Mouse (Mus musculus): Measurements from ENCODE around the gene Btf3. TPM values are rescaled to one million over a fixed set of nuclear protein-coding genes. Genes with fewer than 3 reads are reported as not detected.

Btf3 gene
- polyA plus RNA-seq, 1 experiment from 2014 or later: 823 TPM

- H3K27ac ChIP-seq (ENCODE audit: low read depth, low read length): 0 out of 2 replicates have a peak overlapping the region, but pooled peaks have one; percentile 14
- H3K9ac ChIP-seq (ENCODE audit: low read length): 0 out of 2 replicates have a peak overlapping the region, but pooled peaks have one; percentile 24
- peaks cover 88% of the 10 kb centered on the region for H3K27me3 ChIP-seq (ENCODE audit: control insufficient read depth, insufficient read depth, low read length)
- H3K4me1 ChIP-seq (ENCODE audit: control insufficient read depth, insufficient read depth, low read length): peaks cover 18% of the 10 kb centered on the region
- no peaks in the 10 kb centered on the region for H3K9me3 ChIP-seq (ENCODE audit: control insufficient read depth, low read length)
- peak overlapping the region; percentile 18; the same call in 1 of the 2 replicates for H3K4me2 ChIP-seq
- no peaks in the 10 kb centered on the region for H3K36me3 ChIP-seq (ENCODE audit: control insufficient read depth, insufficient read depth, low read length)
- DNase-seq (ENCODE audit: low spot score, missing footprints): peak; percentile 95
- peak overlapping the region; percentile 15 for H3K4me3 ChIP-seq (ENCODE audit: low read depth, low read length)
- WGBS: 2% methylated on average over 18 of the region's 18 CpGs
- ATAC-seq (ENCODE audit: low FRiP score): no peak
Observed at GRCm38 (mm10) chr13:98357433-98358423, 40.9 kb upstream of the Btf3 start.

DNA sequence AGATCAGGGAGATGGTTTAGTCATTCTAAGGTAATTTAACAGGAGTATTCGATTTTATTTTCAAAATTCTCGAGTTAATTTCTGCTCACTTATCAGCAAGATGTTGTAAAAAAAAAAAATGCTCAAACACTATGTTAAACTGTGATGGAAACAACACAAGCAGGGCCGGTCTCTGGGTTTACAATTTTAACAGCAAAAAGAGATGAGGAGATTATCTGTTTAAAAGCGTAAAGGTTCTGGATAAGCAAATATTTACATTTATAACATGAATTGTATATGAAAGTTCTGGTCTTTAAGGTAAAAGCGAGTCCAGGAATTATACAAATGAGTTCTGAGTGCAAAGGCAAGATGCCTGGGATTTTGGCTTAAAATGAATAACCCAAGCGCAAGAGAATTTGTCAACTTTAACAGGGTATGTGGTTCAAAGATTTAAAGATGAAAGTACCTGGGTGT, 40.2 kb upstream of the Btf3 start:
- WGBS: 6% methylated on average over 6 of the region's 6 CpGs
- H3K4me2 ChIP-seq: no peak overlapping the region; the same call in 1 of the 2 replicates

DNA sequence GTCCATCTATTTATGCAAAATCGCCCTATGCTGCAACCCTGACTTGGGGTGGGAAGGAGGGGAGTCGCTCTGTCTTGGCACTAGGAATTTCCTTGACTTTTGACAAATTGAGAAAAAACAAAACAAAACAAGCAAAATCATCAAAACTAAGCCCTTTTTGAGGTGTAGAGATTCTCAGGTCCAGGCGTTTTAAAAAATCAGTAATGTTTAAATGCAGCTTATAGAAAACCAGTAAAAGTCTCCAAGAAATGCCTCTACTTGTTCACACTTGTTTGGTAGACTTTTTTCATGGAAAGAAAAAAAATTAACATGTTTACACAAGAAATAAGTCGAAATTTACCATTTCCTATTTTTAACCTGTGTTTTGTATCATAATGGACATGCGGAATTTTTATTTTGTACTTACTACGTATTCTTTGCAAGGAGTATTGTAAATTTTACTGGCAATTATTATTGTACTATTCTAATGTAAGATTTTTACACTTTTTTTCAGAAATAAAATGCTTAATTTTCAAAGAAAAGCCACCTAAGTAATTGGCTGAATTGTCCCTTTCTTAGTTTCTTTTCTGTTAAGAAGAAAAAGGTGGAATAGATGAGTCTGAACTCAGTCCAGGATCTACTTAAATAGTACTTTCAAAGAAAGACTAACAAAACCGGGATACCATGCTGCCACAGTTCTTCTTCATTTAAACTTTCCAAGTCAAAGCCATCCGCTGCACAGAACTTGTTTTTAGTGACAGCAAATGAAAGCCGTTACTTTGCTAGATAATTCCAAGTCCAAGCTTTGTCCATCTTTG, 39.6 kb upstream of the Btf3 start:
- peak overlapping the region; percentile 59; the same call in 1 of the 2 replicates for H3K9ac ChIP-seq (ENCODE audit: low read length)
- WGBS: 4% methylated on average over 9 of the region's 9 CpGs
- H3K4me2 ChIP-seq: peak overlapping the region; percentile 66; the same call in 1 of the 2 replicates
- H3K9me3 ChIP-seq (ENCODE audit: control insufficient read depth, low read length): no peaks in the 10 kb centered on the region
- H3K4me3 ChIP-seq (ENCODE audit: low read depth, low read length): peak overlapping the region; percentile 49
- H3K27me3 ChIP-seq (ENCODE audit: control insufficient read depth, insufficient read depth, low read length): peaks cover 91% of the 10 kb centered on the region
- ATAC-seq (ENCODE audit: low FRiP score) (no peak), DNase-seq (ENCODE audit: low spot score, missing footprints) (peak; percentile 93)
- H3K36me3 ChIP-seq (ENCODE audit: control insufficient read depth, insufficient read depth, low read length): no peaks in the 10 kb centered on the region
- peaks cover 18% of the 10 kb centered on the region for H3K4me1 ChIP-seq (ENCODE audit: control insufficient read depth, insufficient read depth, low read length)
- H3K27ac ChIP-seq (ENCODE audit: low read depth, low read length): no peak overlapping the region

More for the DNA sequence above, 40.2 kb upstream of the Btf3 start:
- H3K27ac ChIP-seq (ENCODE audit: low read depth, low read length): no peak overlapping the region
- peaks cover 88% of the 10 kb centered on the region for H3K27me3 ChIP-seq (ENCODE audit: control insufficient read depth, insufficient read depth, low read length)
- peak overlapping the region; percentile 8; the same call in 1 of the 2 replicates for H3K4me3 ChIP-seq (ENCODE audit: low read depth, low read length)
- H3K9ac ChIP-seq (ENCODE audit: low read length): no peak overlapping the region
- no peak for DNase-seq (ENCODE audit: low spot score, missing footprints)
- H3K9me3 ChIP-seq (ENCODE audit: control insufficient read depth, low read length): no peaks in the 10 kb centered on the region
- ATAC-seq (ENCODE audit: low FRiP score): no peak
- no peaks in the 10 kb centered on the region for H3K36me3 ChIP-seq (ENCODE audit: control insufficient read depth, insufficient read depth, low read length)
- peaks cover 18% of the 10 kb centered on the region for H3K4me1 ChIP-seq (ENCODE audit: control insufficient read depth, insufficient read depth, low read length)

- H3K4me1 ChIP-seq (ENCODE audit: control insufficient read depth, insufficient read depth, low read length): peaks cover 18% of the 10 kb centered on the region
- peak overlapping the region; percentile 59 for H3K9ac ChIP-seq (ENCODE audit: low read length)
- H3K27ac ChIP-seq (ENCODE audit: low read depth, low read length): no peak overlapping the region
- no peaks in the 10 kb centered on the region for H3K9me3 ChIP-seq (ENCODE audit: control insufficient read depth, low read length)
- H3K27me3 ChIP-seq (ENCODE audit: control insufficient read depth, insufficient read depth, low read length): peaks cover 91% of the 10 kb centered on the region
- peak overlapping the region; percentile 66 for H3K4me2 ChIP-seq
- ATAC-seq (ENCODE audit: low FRiP score): peak; percentile 28; the same call in 1 of the 2 replicates
- peak overlapping the region; percentile 49 for H3K4me3 ChIP-seq (ENCODE audit: low read depth, low read length)
- no peaks in the 10 kb centered on the region for H3K36me3 ChIP-seq (ENCODE audit: control insufficient read depth, insufficient read depth, low read length)
- under 1% methylated on average over 61 of the region's 81 CpGs for WGBS
- DNase-seq (ENCODE audit: low spot score, missing footprints): peak; percentile 95
Observed at GRCm38 (mm10) chr13:98355559-98356111, 38.8 kb upstream of the Btf3 start.

DNA sequence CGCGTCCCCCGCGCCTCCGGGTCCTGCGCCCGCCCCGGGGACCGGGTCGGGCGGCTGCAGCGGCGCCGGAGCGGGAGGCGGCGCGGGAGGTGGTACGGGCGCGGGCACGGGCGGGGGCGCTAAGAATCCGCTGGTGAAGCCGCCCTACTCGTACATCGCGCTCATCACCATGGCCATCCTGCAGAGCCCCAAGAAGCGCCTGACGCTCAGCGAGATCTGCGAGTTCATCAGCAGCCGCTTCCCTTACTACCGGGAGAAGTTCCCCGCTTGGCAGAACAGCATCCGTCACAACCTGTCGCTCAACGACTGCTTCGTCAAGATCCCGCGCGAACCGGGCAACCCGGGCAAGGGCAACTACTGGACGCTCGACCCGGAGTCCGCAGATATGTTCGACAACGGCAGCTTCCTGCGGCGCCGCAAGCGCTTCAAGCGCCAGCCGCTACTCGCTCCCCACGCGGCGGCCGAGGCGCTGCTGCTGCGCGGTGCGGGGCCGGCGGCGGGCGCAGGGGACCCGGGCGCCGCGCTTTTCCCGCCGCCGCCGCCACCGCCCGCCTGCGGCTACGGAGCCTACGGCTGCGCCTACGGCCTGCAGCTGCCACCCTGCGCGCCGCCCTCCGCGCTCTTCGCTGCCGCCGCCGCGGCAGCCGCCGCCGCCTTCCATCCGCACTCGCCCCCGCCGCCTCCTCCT, 38.2 kb upstream of the Btf3 start:
- Histone ChIP-seq H3K27ac (ENCODE audit: low read depth, low read length) (peak overlapping the region; percentile 35; the same call in 1 of the 2 replicates), H3K36me3 (ENCODE audit: control insufficient read depth, insufficient read depth, low read length) (no peaks in the 10 kb centered on the region), H3K4me2 (peak overlapping the region; percentile 66), H3K9ac (ENCODE audit: low read length) (peak overlapping the region; percentile 59), H3K27me3 (ENCODE audit: control insufficient read depth, insufficient read depth, low read length) (peaks cover 91% of the 10 kb centered on the region), H3K4me1 (ENCODE audit: control insufficient read depth, insufficient read depth, low read length) (peaks cover 18% of the 10 kb centered on the region), H3K9me3 (ENCODE audit: control insufficient read depth, low read length) (no peaks in the 10 kb centered on the region), H3K4me3 (ENCODE audit: low read depth, low read length) (peak overlapping the region; percentile 49)
- DNase-seq (ENCODE audit: low spot score, missing footprints) (peak; percentile 97), ATAC-seq (ENCODE audit: low FRiP score) (peak; percentile 19; the same call in 1 of the 2 replicates)
- under 1% methylated on average over 82 of the region's 102 CpGs for WGBS

- peak within 1 kb of the TSS; percentile 49 for H3K4me3 ChIP-seq (ENCODE audit: low read depth, low read length)
- ATAC-seq (ENCODE audit: low FRiP score) (peak; percentile 89), DNase-seq (ENCODE audit: low spot score, missing footprints) (peak; percentile 96)
- H3K9me3 ChIP-seq (ENCODE audit: control insufficient read depth, low read length): no peaks in the 10 kb centered on the region
- H3K4me2 ChIP-seq: peak within 1 kb of the TSS; percentile 66
- under 1% methylated on average over 73 of the region's 76 CpGs for WGBS
- peaks cover 84% of the 10 kb centered on the region for H3K27me3 ChIP-seq (ENCODE audit: control insufficient read depth, insufficient read depth, low read length)
- H3K4me1 ChIP-seq (ENCODE audit: control insufficient read depth, insufficient read depth, low read length): peaks cover 18% of the 10 kb centered on the region
- H3K36me3 ChIP-seq (ENCODE audit: control insufficient read depth, insufficient read depth, low read length): no peaks in the 10 kb centered on the region
- peak within 1 kb of the TSS; percentile 35; the same call in 1 of the 2 replicates for H3K27ac ChIP-seq (ENCODE audit: low read depth, low read length)
- peak within 1 kb of the TSS; percentile 59 for H3K9ac ChIP-seq (ENCODE audit: low read length)
Observed at GRCm38 (mm10) chr13:98354090-98354801, 37.4 kb upstream of the Btf3 start, which contains the start of gene Foxd1. Gene Foxd1, plus strand, starts transcription at chr13:98354242.

DNA sequence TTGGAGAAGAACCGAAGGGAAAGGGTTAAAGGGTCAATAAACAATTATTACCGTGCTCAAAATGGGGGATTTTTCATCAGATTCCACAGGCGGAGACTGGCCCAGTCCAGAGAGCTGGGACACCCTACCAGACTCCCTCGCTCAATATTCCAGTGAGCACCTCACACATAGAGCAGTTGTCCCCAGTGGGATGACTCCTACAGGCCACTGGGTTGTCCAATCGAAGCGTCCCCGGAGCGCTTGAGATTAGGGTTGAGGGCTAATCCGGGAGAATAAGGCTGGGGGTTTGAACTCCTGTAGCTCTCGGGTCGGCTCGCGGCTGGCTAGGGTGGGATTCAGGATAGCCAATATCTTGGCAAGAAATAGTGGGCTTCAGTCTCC, 36.9 kb upstream of the Btf3 start:
- ATAC-seq (ENCODE audit: low FRiP score): peak; percentile 28; the same call in 1 of the 2 replicates
- peaks cover 18% of the 10 kb centered on the region for H3K4me1 ChIP-seq (ENCODE audit: control insufficient read depth, insufficient read depth, low read length)
- DNase-seq (ENCODE audit: low spot score, missing footprints): no peak
- H3K9me3 ChIP-seq (ENCODE audit: control insufficient read depth, low read length): no peaks in the 10 kb centered on the region
- H3K4me3 ChIP-seq (ENCODE audit: low read depth, low read length): peak overlapping the region; percentile 49
- H3K36me3 ChIP-seq (ENCODE audit: control insufficient read depth, insufficient read depth, low read length): no peaks in the 10 kb centered on the region
- no peak overlapping the region for H3K27ac ChIP-seq (ENCODE audit: low read depth, low read length)
- H3K9ac ChIP-seq (ENCODE audit: low read length): no peak overlapping the region
- peak overlapping the region; percentile 66 for H3K4me2 ChIP-seq
- whole genome bisulfite sequencing: under 1% methylated on average over 13 of the region's 13 CpGs
- peaks cover 79% of the 10 kb centered on the region for H3K27me3 ChIP-seq (ENCODE audit: control insufficient read depth, insufficient read depth, low read length)
